Mouse (Mus musculus) thymus, postnatal 14 days (tissue): ENCODE results near the gene Fcer1g.

Source experiments
- DNase-seq: peaks from one replicate; pipeline ENCODE4 v3.0.0; 2021

Fcer1g gene

GRCm38 (mm10) chr1:171212854-171213253, 21.3 kb downstream of the Fcer1g start:
- DNase-seq, result no peak

DNA sequence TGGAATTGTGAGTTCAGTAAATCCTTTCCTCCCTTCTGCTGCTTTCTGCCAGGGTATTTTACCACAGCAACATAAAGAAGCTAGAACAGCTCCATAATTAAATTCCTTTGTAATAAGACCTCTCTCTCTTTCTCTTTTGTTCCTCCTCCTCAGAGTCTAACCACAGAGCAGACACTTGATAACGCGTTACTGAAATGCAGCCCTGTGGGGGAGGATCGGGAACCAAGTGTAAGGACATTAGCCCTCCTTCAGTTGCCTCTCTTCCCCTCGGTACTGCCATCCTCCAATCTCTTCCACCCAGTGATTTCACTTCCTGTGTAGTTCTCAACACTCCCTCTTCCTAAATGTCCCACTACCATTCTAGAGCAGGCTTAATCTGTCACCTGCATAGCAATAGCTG, 24.8 kb downstream of the Fcer1g start:
- DNase-seq, result no peak

GRCm38 (mm10) chr1:171205704-171206493, 28.3 kb downstream of the Fcer1g start:
- DNase-seq, result no peak

DNA sequence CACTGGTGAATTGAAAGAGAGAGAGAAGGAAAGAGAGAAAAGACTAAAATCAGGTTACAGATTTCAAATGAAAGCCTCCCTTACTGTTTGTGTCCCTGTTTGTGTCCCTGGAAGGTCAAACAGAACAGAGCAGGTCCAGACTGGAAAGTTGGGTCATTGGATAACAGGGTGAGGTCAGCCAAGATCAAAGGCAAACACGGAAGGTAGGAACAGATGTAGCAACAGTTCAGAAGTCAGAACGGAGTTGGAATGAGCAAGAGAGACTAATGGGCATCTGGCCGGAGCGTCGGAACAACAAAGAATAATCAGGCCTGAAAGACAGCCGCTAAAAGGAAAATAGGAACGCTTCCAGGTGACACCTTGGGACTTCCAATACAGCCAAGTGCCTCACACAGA, 29.9 kb downstream of the Fcer1g start:
- no peak for DNase-seq

GRCm38 (mm10) chr1:171203471-171204248, 30.5 kb downstream of the Fcer1g start:
- no peak for DNase-seq

DNA sequence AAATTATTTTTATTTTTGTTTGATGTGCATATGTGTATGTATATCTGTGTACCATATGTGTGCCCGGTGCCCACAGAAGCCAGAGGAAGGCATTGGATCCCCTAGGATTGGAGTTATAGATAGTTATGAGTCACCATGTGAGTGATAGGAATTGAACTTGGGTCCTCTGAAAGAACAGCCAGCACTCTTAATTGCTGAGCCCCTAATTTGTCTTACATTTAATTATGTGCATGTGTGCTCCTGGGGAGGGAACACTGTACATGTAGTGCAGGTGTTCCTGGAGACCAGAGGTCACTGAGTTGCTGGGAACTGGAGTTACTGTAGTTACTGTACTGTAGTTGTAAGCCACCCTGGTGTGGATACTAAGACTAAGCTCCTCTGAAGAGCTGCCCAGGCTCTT, 33.4 kb downstream of the Fcer1g start:
- no peak for DNase-seq

DNA sequence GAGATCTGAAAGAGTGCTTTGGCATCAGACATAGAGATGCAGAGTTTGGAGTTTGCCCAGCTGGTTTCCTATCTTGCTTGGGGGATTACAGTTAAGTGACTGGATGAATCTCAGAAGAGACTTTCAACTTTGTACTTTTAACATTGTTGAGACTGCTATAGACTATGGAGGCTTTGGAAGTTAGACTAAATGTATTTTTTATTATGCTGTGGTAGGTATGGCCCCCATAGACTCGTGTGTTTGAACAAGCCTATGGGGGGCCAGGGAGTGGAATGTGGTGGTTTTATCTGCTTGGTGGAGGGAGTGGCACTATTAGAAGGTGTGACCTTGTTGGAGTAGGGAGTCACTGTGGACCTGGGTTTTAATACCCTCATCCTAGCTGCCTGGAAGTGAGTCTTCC, 34.6 kb downstream of the Fcer1g start:
- DNase-seq, result no peak

DNA sequence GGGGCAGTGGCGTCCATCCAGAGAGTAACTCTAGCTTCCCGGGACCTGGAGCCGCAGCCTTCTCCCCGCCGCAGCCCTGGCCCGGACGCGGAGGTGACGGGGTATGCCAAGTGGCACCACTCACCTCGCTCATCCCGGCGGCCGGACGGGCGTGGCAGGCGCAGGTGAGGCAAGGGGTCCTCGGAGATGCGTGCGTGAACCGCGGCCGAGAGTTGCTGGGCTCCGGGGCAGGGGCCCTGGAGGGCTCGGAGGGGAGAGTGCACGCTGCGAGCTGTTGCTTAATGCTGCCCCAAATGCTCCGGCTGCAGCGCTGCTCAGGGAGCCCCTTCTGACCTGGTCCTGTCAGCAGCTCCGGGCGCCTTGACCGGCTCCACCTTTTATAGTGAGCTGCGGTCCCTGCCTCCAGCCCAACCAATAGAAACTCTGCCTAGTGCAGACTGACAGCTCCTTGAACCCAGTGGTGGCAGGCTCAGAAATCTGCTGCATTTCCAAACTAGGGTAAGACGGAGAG, 38.2 kb downstream of the Fcer1g start, which contains the start of gene Pcp4l1:
Gene Pcp4l1, minus strand, starts transcription at position 382 of the 511 bp plus-strand sequence.
- DNase-seq, result no peak

DNA sequence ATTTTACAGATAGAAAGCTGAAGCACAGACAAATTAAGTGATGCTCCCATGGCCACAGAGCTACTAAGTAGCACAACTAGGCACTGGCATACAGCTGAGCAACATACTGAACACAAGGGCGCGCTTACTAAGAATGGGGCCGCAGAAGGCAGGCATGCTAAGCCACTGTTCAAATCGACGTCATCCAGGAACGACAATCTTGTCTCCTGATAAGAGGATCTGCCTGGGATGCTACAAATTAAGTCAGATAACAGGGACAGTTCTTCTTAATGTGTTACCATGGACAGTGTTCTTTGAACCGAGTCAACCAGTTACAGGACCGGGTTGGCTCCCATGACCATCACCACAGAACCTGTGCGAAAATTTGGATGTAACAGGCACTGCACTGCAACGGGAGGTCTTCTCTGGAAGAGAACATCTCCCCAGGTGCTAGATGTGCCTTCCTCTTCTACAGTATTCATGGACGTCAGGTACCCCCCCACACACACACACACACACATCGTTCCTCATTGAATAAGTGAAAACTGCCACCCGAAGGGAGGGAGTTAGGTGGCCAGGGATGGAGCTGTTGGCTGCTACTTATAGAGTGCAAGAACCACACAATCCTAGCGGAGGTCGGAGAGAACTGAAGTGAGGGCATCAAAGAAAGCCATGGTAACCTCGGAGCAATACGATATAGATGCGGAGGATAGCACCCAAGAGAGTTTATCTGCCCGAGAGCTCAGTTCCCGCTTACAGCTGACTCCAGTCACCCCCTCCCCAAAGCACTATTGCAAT, 38.9 kb downstream of the Fcer1g start:
- DNase-seq, result no peak

GRCm38 (mm10) chr1:171193911-171194830, 40.0 kb downstream of the Fcer1g start:
- DNase-seq, result no peak

GRCm38 (mm10) chr1:171193093-171193840, 40.9 kb downstream of the Fcer1g start:
- no peak for DNase-seq

GRCm38 (mm10) chr1:171192283-171192682, 41.9 kb downstream of the Fcer1g start:
- DNase-seq, result no peak

DNA sequence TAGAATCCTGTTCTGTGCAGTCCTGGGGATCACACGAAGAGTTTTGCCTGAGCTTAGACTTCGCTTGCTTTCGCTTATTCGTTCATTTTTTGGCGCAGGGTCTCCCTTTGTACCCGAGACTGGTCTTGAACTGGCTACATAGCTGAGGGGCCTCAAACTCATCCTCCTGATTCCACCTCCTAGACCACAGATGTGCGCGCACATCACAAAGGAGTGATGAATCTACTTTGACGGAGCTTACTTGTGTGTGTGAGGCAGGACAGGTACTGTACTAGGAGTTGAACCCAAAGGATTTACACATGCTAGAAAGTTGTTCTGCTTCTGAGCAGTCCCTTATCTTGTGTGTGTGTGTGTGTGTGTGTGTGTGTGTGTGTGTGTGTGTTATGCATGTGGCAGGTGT, 43.3 kb downstream of the Fcer1g start:
- DNase-seq, result no peak

- DNase-seq, result no peak
Measured at GRCm38 (mm10) chr1:171189476-171190114, 44.6 kb downstream of the Fcer1g start.

- DNase-seq, result no peak
Measured at GRCm38 (mm10) chr1:171189046-171189445, 45.1 kb downstream of the Fcer1g start.

- no peak for DNase-seq
Measured at GRCm38 (mm10) chr1:171187851-171188700, 46.1 kb downstream of the Fcer1g start.

GRCm38 (mm10) chr1:171185655-171186054, 48.5 kb downstream of the Fcer1g start:
- no peak for DNase-seq

DNA sequence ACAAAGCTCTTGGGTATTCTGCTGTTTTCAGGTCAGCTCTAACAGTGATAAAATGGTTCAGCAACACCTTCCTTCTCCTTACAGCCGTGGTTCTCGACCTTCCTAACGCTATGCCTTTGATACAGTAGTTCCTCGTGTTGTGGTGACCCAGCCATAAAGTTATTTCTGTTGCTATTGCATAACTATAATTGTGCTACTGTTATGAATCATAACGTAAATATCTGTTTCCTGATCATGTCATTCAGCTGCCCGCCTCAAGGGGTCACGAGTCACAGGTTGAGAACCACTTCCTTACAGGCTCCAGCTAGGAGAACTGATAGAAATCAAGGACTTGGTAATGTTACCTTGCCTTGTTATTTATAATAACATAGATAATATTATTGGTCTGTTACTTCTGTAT, 49.9 kb downstream of the Fcer1g start:
- DNase-seq, result peak; percentile 32

DNA sequence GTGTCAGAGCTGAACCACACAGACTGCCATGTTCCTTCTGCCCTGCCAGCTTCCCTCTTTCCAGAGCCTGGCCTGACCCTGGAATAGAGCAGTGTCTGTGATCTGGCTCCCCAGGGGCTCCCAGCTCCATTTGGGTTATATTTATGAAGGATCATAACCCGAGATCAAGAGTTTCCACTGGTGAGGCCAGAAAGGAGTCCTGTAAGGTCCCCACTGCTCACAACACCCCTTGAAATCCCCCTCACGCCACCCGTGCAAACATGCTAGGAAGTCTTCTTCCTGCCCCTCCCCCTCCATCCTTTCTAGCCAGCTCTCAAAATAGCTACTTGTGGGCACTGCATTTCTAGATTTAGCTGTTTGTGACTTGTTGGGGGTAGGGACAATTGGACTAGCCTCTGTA, 50.5 kb downstream of the Fcer1g start:
- DNase-seq, result no peak

DNA sequence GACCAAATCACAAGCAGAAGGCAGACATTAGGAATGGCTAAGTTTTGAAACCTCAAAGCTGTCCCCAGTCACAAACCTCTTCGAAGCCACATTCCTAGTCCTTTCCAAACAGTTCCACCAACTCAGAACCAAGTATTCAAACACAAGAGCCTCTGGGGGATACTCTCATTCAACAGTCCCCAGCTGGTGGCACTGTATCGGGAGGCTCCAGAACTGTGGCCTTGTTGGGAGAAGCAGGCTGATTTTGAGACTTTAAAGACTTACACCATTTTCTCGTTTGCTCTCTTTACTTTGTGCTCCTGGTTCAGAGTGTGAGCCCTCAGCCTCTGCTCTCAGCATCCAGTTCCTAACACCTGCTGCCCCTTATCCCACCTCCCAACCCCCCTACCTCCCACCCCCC, 51.1 kb downstream of the Fcer1g start:
- no peak for DNase-seq
